Mouse (Mus musculus): ENCODE measurements around the gene Mpnd. TPM values are rescaled to one million over a fixed set of nuclear protein-coding genes. Genes with fewer than 3 reads are reported as not detected.

Gene Mpnd
- polyA plus RNA-seq, 1 experiment from 2014 or later = 152 TPM

DNA sequence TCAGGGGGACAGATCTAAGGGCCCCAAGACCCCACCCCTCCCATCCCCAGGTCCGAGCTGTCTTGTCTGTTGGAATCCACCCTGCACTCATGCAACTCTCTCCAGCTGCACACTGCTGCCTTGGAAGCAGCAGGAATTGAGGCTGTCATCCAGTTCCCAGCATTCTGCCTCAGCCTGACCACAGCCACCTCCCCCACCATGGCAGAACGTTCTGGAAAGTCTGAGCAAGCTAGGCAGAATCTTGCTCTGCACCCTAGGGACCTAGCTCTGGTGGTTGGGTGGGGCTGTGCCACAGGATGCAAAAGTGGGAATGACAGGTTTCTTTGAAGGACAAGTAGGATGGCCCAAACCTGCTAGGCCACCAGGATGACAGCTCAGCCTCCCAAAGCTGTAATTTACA, 19.0 kb downstream of the Mpnd start:
- Histone ChIP-seq H3K9ac (no peak overlapping the region), H3K36me3 (replicated peaks) (no peaks in the 10 kb centered on the region), H3K4me3 (no peak overlapping the region), H3K27me3 (replicated peaks) (no peaks in the 10 kb centered on the region), H3K9me3 (no peaks in the 10 kb centered on the region), H3K27ac (no peak overlapping the region), H3K4me2 (no peak overlapping the region), H3K4me1 (peaks cover 9% of the 10 kb centered on the region; the same call in 1 of the 2 replicates)
- 63% methylated on average over 2 of the region's 2 CpGs for WGBS
- ATAC-seq (replicated peaks) = no peak

DNA sequence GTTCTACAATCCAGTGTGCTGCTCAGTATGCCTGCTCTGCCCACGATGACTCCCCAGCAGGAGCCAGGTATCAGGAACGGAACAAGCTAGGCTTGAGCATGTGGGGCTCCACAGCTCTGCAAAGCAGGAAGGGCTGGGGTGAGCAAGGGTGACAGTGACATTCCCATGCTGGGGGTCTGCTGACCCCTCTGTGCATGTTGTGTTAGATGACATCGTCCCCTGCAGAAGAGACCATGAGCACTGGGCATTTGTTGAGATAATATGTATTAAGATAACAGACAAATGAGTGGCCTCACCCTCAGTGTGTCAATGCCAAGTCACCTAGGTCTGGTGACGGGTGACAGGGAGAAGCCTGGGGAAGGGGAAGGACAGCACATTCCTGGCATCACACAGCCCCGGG, 19.4 kb downstream of the Mpnd start:
- Histone ChIP-seq H3K4me3 (no peak overlapping the region), H3K4me2 (no peak overlapping the region), H3K36me3 (replicated peaks) (no peaks in the 10 kb centered on the region), H3K9ac (no peak overlapping the region), H3K9me3 (no peaks in the 10 kb centered on the region), H3K4me1 (peaks cover 9% of the 10 kb centered on the region; the same call in 1 of the 2 replicates), H3K27me3 (replicated peaks) (no peaks in the 10 kb centered on the region), H3K27ac (no peak overlapping the region)
- no peak for ATAC-seq (replicated peaks)
- WGBS = 84% methylated on average over 5 of the region's 5 CpGs

GRCm38 (mm10) chr17:56026303-56026702, 20.8 kb downstream of the Mpnd start:
- WGBS = 88% methylated on average over 1 of the region's 1 CpGs
- H3K36me3 ChIP-seq (replicated peaks) = no peaks in the 10 kb centered on the region
- H3K4me3 ChIP-seq = no peak overlapping the region
- no peak for ATAC-seq (replicated peaks)
- H3K4me2 ChIP-seq = no peak overlapping the region
- H3K27ac ChIP-seq = no peak overlapping the region
- H3K9ac ChIP-seq = no peak overlapping the region
- H3K9me3 ChIP-seq = no peaks in the 10 kb centered on the region
- no peaks in the 10 kb centered on the region for H3K27me3 ChIP-seq (replicated peaks)
- H3K4me1 ChIP-seq = peaks cover 7% of the 10 kb centered on the region; the same call in 1 of the 2 replicates

DNA sequence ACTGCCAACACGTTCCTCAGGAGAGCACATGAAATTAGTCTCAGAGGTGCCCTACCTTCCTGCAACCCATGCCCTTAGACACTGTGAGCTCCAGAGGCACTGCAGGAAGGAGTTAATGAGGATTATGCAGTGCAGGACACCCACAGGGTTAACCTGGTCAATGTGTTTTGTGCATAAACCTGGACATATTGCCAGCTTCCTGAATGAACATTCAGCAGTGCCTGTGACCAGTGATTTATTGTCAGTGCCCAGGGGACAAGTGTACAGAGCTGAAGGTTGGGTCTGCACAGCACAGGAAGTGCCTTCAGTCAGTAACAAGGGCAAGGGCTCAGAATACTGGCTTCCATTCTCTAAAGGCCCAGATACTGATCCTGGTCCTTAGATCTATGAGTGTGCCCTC, 21.4 kb downstream of the Mpnd start:
- no peak overlapping the region for H3K4me3 ChIP-seq
- ATAC-seq (replicated peaks) = no peak
- H3K9me3 ChIP-seq = no peaks in the 10 kb centered on the region
- no peak overlapping the region for H3K27ac ChIP-seq
- no peak overlapping the region for H3K9ac ChIP-seq
- 86% methylated on average over 1 of the region's 1 CpGs for WGBS
- H3K4me2 ChIP-seq = no peak overlapping the region
- H3K4me1 ChIP-seq = peaks cover 3% of the 10 kb centered on the region; the same call in 1 of the 2 replicates
- H3K36me3 ChIP-seq (replicated peaks) = no peaks in the 10 kb centered on the region
- H3K27me3 ChIP-seq (replicated peaks) = no peaks in the 10 kb centered on the region

GRCm38 (mm10) chr17:56027801-56028441, 22.4 kb downstream of the Mpnd start:
- Histone ChIP-seq H3K4me1 (0 out of 2 replicates have a peak, but pooled peaks cover 4% of the 10 kb centered on the region), H3K9ac (no peak overlapping the region)
- 93% methylated on average over 5 of the region's 5 CpGs for WGBS

DNA sequence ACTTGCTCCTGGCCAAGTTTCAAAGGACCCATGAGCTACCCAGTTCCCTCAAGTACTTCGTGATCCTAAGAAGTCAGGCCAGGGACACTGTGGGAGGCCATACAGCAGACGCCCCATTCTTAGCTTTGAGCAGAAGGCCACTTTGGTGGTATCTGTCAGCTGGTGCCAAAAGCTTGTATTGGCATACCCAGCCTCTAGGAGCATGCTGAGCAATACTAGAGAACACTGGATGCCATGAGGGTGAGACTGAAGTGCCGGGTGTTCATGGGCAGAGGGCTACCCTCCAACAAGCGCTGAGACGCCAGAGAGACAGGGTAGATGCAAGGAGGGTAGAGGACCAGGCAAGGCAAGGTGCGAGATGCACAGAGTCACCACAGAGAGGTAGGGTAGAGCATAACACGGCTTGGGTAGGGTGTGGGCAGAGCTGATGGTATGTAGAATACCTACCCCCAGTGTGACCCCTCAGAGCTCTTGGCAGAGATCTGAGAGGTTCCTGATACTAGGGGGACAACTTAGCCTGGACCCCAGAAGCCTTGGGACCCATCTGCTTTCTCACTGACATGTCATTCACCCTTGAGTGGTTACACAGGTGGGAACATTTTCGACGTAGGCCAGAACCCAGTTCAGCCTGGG, 24.8 kb downstream of the Mpnd start:
- ATAC-seq (replicated peaks) = no peak
- peaks cover 22% of the 10 kb centered on the region for H3K4me1 ChIP-seq
- 86% methylated on average over 9 of the region's 9 CpGs for WGBS
- H3K4me3 ChIP-seq = no peak overlapping the region
- no peak overlapping the region for H3K9ac ChIP-seq
- H3K36me3 ChIP-seq (replicated peaks) = no peaks in the 10 kb centered on the region
- no peak overlapping the region for H3K4me2 ChIP-seq
- H3K27me3 ChIP-seq (replicated peaks) = no peaks in the 10 kb centered on the region
- no peak overlapping the region for H3K27ac ChIP-seq
- no peaks in the 10 kb centered on the region for H3K9me3 ChIP-seq

More at GRCm38 (mm10) chr17:56027801-56028441, 22.4 kb downstream of the Mpnd start:
- no peaks in the 10 kb centered on the region for H3K9me3 ChIP-seq
- no peak overlapping the region for H3K4me2 ChIP-seq
- H3K27ac ChIP-seq = no peak overlapping the region
- H3K27me3 ChIP-seq (replicated peaks) = no peaks in the 10 kb centered on the region
- no peak overlapping the region for H3K4me3 ChIP-seq
- ATAC-seq (replicated peaks) = no peak
- H3K36me3 ChIP-seq (replicated peaks) = no peaks in the 10 kb centered on the region

DNA sequence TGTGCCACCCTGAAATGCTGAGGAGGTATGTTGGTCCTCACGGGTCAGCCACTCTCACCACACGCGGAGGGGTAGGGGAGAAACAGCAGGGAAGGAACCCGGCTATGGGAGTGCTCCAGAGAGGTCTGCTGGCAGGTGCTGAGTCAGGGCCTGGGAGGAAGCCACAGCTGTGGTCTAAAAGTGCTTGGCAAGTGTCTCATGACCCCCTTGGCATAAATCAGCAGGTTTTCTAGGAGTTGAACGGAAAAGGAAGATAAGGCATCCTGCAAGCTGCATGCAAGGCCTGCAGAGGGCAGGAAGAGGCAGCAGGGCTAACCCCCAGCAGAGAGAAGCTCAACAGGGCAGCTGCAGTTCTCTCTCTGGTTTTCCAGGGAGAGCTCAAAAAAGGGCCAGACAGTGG, 25.4 kb downstream of the Mpnd start:
- H3K27me3 ChIP-seq (replicated peaks) = no peaks in the 10 kb centered on the region
- H3K9ac ChIP-seq = no peak overlapping the region
- H3K4me3 ChIP-seq = no peak overlapping the region
- H3K4me1 ChIP-seq = peaks cover 27% of the 10 kb centered on the region
- H3K4me2 ChIP-seq = no peak overlapping the region
- no peak for ATAC-seq (replicated peaks)
- H3K27ac ChIP-seq = no peak overlapping the region
- H3K36me3 ChIP-seq (replicated peaks) = no peaks in the 10 kb centered on the region
- H3K9me3 ChIP-seq = no peaks in the 10 kb centered on the region
- 65% methylated on average over 5 of the region's 5 CpGs for WGBS

DNA sequence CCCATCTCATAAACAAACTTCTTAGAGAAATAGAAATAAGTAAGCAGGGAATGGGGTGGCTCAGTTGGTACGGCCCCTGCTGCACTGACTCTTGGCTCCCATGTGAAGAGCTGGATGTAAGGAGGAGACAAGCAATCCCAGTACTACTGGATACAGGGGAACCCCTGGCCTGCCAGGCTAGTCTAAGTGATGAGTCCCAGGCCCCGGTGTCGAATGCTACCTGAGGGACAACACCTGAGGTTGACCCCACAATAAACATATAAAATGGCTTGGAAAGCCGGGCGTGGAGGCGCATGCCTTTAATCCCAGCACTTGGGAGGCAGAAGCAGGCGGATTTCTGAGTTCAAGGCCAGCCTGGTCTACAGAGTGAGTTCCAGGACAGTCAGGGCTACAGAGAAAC, 25.9 kb downstream of the Mpnd start:
- Histone ChIP-seq H3K9me3 (no peaks in the 10 kb centered on the region), H3K27me3 (replicated peaks) (no peaks in the 10 kb centered on the region), H3K4me3 (no peak overlapping the region), H3K4me1 (peaks cover 28% of the 10 kb centered on the region), H3K4me2 (no peak overlapping the region), H3K27ac (no peak overlapping the region), H3K9ac (no peak overlapping the region), H3K36me3 (replicated peaks) (no peaks in the 10 kb centered on the region)
- ATAC-seq (replicated peaks) = no peak
- 92% methylated on average over 7 of the region's 7 CpGs for WGBS

- Histone ChIP-seq H3K27me3 (replicated peaks) (no peaks in the 10 kb centered on the region), H3K9ac (no peak overlapping the region), H3K36me3 (replicated peaks) (no peaks in the 10 kb centered on the region), H3K4me3 (no peak overlapping the region), H3K27ac (no peak overlapping the region), H3K9me3 (no peaks in the 10 kb centered on the region), H3K4me1 (peaks cover 33% of the 10 kb centered on the region), H3K4me2 (no peak overlapping the region)
- ATAC-seq (replicated peaks) = no peak
- 72% methylated on average over 6 of the region's 6 CpGs for WGBS
Observed at GRCm38 (mm10) chr17:56032127-56032733, 26.7 kb downstream of the Mpnd start.

- ATAC-seq (replicated peaks) = no peak
- Histone ChIP-seq H3K4me2 (no peak overlapping the region), H3K27ac (no peak overlapping the region), H3K9ac (no peak overlapping the region), H3K4me3 (no peak overlapping the region), H3K27me3 (replicated peaks) (no peaks in the 10 kb centered on the region), H3K36me3 (replicated peaks) (no peaks in the 10 kb centered on the region), H3K4me1 (peaks cover 34% of the 10 kb centered on the region), H3K9me3 (no peaks in the 10 kb centered on the region)
- 81% methylated on average over 7 of the region's 7 CpGs for WGBS
Observed at GRCm38 (mm10) chr17:56032831-56033230, 27.3 kb downstream of the Mpnd start.

DNA sequence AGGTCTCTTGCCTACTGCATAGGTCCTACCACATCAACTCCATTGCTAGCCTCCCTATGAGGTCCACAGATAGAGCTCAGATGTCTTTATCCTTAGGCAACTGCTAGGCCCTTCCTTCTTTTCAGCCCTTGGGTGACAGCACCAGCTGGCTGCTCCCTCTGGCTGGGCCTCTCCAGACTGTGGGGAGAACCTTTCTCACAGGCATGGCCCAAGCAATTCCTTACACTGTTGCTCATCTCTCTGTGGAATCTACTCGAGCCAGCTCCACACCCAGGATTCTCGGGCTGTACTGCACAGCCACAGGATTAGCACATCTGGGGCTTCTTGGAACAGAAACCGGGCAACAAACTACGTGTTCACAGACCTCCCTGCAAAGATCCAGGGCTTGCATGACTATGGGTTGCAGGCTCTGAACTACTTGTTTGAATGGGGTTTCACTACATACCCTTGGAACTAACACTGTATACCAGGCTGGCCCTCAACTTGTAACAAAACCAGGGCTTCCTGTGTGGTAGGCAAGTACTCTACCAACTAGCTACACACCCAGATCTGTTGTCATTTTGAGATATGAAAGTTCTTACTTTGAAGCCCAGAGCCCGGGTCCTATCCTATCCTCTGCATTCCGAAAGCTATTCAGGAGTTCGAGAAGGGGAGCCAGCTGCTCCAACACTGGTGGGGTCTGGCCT, 28.7 kb downstream of the Mpnd start:
- H3K4me1 ChIP-seq = peaks cover 34% of the 10 kb centered on the region
- no peak for ATAC-seq (replicated peaks)
- WGBS = 92% methylated on average over 7 of the region's 7 CpGs
- H3K4me3 ChIP-seq = no peak overlapping the region
- H3K27me3 ChIP-seq (replicated peaks) = no peaks in the 10 kb centered on the region
- H3K9ac ChIP-seq = peak overlapping the region; percentile 5; the same call in 1 of the 2 replicates
- no peaks in the 10 kb centered on the region for H3K9me3 ChIP-seq
- H3K4me2 ChIP-seq = no peak overlapping the region
- H3K36me3 ChIP-seq (replicated peaks) = no peaks in the 10 kb centered on the region
- H3K27ac ChIP-seq = no peak overlapping the region

DNA sequence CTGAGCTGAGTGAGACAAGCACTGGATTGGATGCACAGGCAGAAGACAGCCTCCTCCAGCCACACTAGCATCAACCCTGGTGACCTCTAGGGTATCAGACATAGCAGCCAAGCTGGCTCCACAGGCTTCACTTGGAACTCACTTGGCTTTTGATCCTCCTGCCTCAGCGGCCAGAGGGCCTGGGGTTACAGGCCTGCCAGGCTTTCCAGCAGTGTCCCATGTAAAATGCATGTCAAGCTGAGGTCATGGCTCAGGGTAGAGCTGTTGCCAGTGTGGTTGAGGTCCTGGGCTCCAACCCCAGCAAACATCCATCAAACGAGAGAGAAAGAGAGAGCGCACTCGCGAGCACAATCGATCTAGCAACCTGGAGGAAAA, 29.2 kb downstream of the Mpnd start:
- Histone ChIP-seq H3K4me1 (peaks cover 34% of the 10 kb centered on the region), H3K9ac (peak overlapping the region; percentile 5; the same call in 1 of the 2 replicates), H3K27me3 (replicated peaks) (no peaks in the 10 kb centered on the region), H3K9me3 (no peaks in the 10 kb centered on the region), H3K4me3 (no peak overlapping the region), H3K4me2 (no peak overlapping the region), H3K36me3 (replicated peaks) (no peaks in the 10 kb centered on the region), H3K27ac (no peak overlapping the region)
- no peak for ATAC-seq (replicated peaks)
- WGBS = 92% methylated on average over 6 of the region's 6 CpGs

Measured in midbrain, embryonic 15.5 days (tissue).